Mouse (Mus musculus) layer of hippocampus, postnatal 14 days (tissue): Measurements from ENCODE around the gene Borcs5. TPM values are rescaled to one million over a fixed set of nuclear protein-coding genes. Genes with fewer than 3 reads are reported as not detected.

ENCODE experiments used
- DNase-seq, 2 experiments: peaks; one replicate each; pipeline ENCODE4 v3.0.0; 2021 to 2022; ENCODE audit warnings: low spot score in 2 of 2, mixed read lengths in 1 of 2
- long read RNA-seq, 2 experiments: library from polyadenylated mRNA; stranded (forward); transcript quantifications; one replicate each; pipeline ENCODE4 v2.0.0; 2021
- total RNA-seq, 2 experiments: library from RNA; stranded (reverse); gene quantifications; 2 replicates each; pipeline ENCODE4 v1.2.3; 2021

Borcs5 gene
- total RNA-seq = 10 to 100 TPM; 31.9 to 32.9 TPM
- long read RNA-seq, experiment 1, transcript Borcs5-201 (4 exons, 1,764 nt) = major isoform, 53 of 57 reads
- long read RNA-seq, experiment 1, partial matches to known transcripts = 0 of 57 reads
- long read RNA-seq, experiment 1, other reads (novel, unspliced or antisense) = 4 of 57 reads
- long read RNA-seq, experiment 2, transcript Borcs5-201 (4 exons, 1,764 nt) = major isoform, 57 of 63 reads
- long read RNA-seq, experiment 2, partial matches to known transcripts = 0 of 63 reads
- long read RNA-seq, experiment 2, other reads (novel, unspliced or antisense) = 6 of 63 reads

DNA sequence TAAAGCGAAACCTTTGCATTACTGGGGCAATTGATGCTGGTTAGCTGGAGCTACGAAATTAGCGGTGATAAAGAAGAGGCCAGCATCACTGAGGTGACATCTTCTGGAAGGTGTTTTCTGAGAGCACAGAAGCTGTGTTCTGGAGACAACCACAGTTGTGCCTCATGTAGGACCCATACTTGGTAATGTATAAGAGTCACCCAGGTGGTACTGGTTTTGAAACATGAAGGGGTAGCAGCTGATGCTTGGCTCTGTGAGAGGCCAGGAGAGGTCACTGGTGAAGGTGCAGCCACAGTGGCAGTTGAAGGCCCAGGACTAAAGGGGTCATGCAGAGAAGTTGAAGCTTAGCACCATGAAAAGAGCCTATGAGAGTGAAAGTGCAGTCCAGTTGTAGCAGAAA is at the start of gene Borcs5:
Gene Borcs5, plus strand, starts transcription at position 301 of the 400 bp plus-strand sequence.
- no peak for DNase-seq

DNA sequence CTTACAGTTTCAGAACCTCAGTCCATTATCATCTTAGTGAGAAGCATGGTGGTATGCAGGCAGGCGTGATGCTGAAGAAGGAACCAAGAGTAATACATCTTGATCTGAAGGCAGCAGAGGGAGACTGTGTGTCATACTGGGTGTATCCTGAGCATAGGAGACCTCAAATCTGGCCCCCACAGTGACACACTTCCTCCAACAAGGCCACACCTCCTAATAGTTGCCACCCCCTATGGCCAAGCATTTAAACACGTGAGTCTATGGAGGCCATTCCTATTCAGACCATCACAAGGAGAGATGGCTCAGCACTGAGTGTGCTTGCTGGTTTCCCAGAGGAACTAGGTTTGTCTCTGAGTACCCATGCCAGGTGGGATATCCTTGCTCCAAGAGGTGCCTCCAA is 47.7 kb upstream of the Borcs5 start:
- DNase-seq = no peak

DNA sequence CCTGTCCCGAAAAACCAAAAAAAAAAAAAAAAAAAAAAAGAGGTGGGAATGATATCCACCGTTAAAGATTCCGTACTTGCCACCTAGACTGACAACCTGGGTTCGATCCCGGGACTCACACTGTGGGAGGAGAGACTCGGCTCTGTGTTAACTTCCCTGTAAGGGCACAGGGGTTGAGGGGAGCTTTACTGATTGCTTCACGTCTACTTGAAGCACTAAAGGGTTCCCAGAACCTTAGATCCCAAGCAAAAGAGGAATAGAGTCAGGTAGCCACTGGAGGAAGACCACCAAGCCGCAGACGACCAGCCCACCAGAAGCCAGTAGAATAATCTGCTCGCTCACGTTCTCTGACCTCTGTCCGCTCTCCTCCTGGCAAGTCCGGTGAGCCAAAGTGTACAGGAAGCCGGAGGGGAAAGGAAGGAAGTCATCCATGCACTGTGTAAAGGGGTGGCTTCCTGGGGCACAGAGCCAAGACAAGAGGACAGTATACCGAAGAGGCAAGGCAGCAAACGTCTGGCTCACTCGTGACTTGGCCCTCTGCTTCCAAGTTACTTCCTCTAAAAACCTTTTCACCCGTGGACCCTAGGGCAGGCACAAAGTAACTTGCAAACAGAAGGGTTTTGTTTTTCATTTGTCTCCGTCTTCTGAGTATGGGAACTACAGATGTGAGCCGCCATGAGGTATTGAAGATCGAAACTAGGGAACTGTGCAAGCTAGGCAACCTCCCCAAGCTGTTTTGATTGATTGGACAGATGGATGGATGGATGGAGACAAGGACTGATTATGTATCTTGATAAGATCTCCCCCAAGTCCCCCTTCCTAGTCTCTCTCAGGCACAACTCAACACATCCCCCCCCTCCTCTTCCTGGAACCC is 44.5 kb upstream of the Borcs5 start:
- DNase-seq = no peak

- no peak for DNase-seq
These were observed 41.6 kb upstream of the Borcs5 start for GRCm38 (mm10) chr6:134597651-134598229.

GRCm38 (mm10) chr6:134599239-134599638 is 40.1 kb upstream of the Borcs5 start:
- no peak for DNase-seq

DNA sequence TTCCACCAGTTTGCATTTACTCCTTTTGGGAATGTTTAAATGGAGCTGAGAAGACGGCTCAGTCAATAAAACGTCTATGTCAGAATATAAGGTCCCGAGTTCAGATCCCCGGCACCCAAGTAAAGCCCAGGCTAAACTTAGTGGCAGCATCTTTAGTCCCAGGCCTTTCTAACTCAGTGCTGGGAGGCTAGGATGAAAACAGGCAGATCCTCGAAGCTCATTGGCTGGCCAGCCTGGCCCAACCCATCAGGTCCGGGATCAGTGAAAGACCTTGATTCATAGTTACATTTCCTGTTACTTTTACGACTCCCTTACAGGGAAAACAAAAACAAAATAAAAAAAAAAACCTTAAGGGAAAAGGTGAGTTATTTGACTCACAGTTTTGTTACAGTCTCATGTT is 38.2 kb upstream of the Borcs5 start:
- DNase-seq = no peak

DNA sequence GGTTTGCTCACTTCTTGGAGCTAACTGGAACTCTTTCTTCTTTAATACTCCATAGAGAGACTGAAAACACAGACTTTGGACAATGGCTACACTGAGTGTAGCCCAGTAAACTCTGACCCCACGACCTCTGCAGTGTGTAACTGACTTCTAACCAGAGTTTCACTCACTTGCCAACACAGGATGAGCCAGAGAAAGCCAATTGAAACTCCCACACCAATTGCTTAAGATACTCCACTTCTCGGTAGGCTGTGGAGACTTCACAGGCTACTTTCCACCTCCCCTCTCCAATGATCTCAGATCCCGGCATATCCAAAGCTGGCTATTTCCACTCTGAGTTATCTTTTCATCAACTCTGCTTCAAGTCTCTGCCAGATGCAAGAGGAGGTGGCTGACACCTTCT is 37.5 kb upstream of the Borcs5 start:
- no peak for DNase-seq

DNA sequence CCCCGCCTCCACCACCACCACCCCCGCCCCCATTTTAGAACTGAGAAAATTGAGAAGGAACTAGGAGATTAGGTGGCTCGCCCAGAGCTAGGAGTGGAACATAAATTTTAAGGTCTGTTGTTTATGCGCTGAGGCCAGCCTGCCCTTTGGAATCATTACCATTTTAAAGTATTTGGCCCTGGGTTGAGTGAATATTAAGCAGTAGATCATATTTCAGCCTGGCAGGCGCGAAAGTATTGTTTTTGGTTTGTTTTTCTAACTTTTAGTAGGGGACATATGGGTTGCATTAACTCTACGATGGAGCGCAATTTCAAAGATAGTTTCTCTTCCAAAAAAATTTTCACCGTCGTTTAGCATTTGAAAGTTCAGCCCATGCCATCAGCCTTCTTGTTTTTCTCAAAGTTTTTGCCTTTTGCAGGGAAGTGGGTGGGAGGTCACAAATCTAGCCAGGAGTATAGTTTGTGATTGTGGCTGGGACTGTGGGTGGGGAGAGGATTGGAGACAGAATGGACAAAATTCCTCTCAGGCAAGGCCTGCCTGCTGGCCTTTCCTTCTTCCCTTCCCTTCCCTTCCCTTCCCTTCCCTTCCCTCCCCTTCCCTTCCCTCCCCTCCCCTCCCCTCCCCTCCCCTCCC is 36.8 kb upstream of the Borcs5 start:
- no peak for DNase-seq

DNA sequence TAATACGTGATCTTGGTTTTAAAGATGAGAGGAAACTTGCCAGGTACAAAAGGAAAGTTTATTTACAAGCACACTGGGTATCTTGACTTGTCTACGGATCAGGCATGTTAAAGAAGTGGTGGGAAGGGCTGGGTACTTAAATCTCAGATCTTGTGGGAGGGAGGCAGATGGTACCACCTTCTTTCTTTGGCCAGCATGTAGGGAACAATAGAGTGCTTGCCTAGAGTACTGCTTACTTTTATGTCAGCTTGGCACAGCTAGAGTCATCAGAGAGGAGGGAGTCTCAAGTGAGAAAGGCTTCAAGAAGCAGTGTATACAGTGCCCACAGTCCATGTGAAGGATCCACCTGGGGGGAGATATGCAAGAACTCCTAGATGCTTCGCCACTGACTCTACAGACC is 34.1 kb upstream of the Borcs5 start:
- DNase-seq = no peak

- no peak for DNase-seq
These were observed 32.8 kb upstream of the Borcs5 start for GRCm38 (mm10) chr6:134606540-134606939.

GRCm38 (mm10) chr6:134606949-134607746 is 32.2 kb upstream of the Borcs5 start:
- DNase-seq = no peak

DNA sequence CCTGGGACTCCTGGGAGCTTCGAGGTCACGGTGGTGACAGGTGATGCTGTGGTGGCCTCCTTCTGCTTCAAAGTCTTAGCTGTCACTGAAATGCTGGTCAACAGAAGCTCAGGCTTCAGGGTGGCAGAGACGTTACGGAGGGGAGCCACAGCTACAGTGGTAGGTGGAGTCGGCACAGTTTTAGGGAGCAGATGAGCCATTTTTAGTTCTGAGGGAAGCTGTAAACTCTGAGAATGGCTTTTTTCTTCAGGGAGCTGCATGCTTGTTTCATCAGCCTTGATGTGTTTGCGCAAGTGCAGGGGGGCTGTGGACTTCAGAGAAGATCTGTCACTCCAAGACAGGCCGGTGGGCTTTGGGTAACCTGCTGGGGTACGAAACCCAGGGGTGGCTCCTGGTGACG is 28.9 kb upstream of the Borcs5 start:
- no peak for DNase-seq

DNA sequence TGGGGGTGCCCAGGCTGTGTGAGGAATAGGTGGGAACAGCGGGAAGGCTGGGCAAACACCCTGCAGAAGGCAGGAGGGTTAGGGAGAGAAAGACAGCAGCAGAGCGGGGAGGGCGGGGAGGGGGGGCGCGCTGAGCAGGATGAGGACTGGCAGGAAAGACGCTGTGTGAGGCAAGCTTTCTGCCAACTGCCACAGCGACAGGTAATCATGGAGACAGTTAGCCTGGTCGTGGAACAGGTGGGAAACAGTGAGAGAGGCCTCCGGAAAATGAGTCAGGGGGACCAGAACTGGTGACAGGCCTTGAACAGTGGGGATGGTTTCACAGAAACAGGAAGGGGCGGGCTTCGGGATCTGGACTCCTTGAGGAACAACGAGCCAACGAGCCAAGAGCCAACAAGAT is 27.4 kb upstream of the Borcs5 start:
- no peak for DNase-seq

GRCm38 (mm10) chr6:134614322-134614721 is 25.0 kb upstream of the Borcs5 start:
- no peak for DNase-seq

DNA sequence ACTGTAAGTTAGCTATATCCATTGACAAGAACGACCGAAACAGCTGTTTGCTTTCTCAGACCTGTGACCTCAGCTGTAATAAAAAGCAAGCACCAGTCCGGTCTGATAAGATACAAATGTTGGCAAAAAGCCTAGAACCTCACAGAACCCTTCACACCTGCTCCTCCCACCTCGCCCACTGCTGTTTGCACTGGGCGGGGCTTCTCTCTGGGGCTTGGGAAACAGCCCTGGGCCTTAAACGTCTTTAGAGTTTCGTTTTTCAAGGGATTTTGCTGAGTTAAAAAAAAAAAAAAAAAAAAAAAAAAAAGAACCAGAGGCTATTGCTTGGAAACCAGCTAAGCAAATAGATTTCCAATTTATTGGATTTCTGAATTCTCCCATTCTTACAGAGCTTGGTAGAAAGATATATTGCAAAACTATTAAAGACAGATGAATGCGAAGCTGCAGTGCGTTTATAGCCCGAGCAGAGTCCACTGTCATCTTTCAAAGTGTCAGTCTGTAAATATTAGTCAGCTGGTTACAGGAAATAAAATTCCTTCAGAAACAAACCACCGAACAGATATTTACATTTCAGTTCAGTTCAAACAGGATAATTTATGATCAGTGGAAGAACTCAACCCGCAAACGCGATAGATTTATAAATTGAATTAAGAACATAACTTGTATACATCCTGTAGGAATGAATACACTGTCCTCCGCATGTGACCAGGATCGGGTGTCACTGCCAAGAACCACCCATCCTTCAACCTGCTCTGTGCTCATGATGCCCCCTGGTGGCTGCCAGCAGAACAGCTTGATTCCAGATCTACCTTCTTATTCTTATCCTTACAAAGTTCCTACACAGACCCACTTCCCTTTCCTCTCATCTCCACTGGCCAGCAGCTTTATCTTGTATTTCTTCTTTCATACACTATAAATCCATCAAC is 24.3 kb upstream of the Borcs5 start:
- peak; percentile 77 to 87 for DNase-seq

DNA sequence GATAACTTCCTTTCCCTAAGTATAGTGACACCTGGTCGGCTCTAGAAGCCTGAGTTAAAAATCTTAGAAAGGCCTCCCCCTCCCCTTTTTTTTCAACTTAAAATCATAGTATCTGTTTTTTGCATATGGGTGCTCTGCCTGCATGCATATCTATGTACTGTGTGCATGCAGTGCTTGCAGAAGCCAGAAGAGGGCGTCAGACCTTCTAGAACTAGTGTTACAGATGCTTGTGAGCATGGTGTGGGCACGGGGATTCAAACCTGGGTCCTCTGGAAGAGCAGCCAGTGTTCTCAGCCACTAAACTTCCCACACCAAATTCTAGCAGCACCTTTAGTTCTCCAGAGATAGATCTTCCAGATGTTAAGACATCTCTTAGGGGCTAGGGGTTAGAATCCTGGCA is 21.7 kb upstream of the Borcs5 start:
- no peak for DNase-seq

DNA sequence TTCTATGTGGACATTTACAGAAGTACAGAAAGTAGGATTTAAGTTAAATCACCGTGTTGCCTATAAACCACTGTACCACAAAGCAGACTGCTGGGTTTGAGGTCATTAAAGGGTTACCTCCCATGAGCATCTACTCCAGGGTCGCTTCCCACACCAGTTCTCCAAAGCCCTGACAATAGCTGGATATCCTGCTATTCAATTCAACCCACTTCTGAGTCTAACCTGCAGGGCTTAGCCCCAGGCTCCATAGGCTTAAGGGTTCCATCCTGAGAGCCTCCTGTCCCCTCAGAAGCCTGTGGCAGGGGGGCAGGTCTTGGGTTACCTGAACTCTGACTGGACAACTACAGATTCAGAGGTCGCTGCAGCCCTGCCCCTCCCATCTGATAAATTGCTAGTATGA is 19.2 kb upstream of the Borcs5 start:
- DNase-seq = no peak

DNA sequence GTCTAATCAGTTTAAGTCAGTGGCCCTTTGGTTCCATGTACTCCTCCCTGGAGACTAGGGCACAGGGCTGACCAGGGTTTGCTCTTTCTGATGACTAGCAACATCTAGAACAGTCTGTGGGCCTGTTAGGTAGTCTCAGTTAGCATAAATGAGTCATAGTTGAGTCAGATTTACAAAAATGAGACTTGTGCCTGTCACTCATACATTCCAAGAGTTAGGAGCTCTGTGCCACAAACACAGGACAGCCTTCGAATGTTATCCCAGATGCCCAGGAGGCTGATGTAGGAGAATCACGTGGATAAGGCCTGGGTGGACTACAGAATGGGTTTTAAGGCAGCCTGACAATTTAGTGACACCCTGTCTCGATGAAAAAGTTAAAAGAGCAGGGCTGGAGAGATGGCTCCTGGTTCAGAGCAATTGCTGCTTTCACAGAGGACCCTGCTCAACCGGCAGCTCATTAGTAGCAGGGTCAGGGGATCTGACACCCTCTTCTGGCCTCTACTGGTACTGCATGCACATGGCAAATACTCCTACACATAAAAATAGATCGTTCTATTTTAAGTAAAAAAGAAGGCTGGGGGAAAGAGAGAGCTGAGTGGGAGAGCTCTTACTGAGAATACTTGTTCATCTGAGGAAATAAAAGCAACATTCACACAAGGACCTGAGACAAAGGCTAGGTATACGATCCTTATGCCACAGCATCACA is 18.3 kb upstream of the Borcs5 start:
- DNase-seq = peak; percentile 60 to 70

DNA sequence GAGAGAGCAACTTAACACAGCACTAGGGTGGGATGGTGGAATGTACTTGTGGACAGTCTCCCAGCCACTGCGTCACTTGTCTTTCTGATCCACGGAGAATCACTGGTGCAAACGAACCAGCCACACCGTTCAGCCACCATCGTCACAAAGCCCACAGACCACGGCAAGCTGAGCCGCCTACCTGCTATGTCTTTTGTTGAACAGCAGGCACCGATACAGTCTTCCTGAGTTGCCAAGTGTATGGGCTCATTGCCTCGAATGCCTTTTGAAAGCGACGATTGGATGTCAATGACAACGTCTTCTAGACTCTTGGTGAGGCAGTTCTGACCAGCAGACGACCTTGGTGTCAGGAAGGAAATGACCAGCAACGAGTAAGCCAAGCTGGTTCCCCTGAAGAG is 17.8 kb upstream of the Borcs5 start:
- DNase-seq = peak in 1 of 2 experiments; percentile 26
